Mouse (Mus musculus): ENCODE measurements around the gene Pfn1. TPM values are rescaled to one million over a fixed set of nuclear protein-coding genes. Genes with fewer than 3 reads are reported as not detected.

Pfn1 gene
- total and polyA plus RNA-seq, 2 experiments, result 132 to 583 TPM

DNA sequence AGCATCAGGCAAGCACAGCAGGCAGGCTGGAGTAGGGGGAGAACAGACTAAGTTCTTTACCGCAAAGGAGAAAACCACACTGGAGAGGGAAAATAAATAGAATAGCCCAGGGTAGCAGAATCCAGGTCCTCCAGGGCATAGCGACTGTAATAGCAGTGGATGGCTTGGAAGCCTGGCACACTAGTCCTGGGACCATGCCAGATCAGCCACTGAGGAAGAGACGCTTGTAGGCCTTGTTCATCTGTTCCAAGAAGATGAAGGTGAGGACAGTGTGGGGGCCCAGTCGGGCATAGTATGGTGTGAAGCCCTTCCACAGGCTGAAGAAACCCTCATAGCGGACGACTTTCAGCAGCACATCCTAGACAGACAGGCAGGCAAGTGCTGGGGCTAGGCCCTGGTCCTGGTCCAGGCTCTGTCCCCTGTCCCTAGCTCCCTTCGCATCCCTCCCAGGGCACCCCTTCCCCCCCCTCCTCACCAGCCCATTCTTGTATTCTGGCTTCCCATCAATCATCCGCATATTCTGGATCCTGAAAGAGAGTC, 9.8 kb downstream of the Pfn1 start:
- TF ChIP-seq CTCF (IDR thresholded peaks at IDR 0.05; ENCODE audit: low read depth, low read length) (no peak), POLR2A (IDR thresholded peaks at IDR 0.05; ENCODE audit: extremely low read depth, insufficient read depth, low read length) (no peak)
- H3K27me3 ChIP-seq (ENCODE audit: control insufficient read depth, insufficient read depth, low read length), result no peaks in the 10 kb centered on the region
- no peak overlapping the region for H3K27ac ChIP-seq (replicated peaks; ENCODE audit: insufficient read depth, low read depth, low read length)
- DNase-seq (ENCODE audit: extremely low read depth, low read depth, low spot score), result no peak
- WGBS, result 91% methylated on average over 8 of the region's 8 CpGs
- no peak overlapping the region for H3K4me3 ChIP-seq (ENCODE audit: insufficient read depth, low read depth, low read length)
- peaks cover 18% of the 10 kb centered on the region for H3K4me1 ChIP-seq (ENCODE audit: control insufficient read depth, insufficient read depth, low read length)
- no peak overlapping the region for H3K9ac ChIP-seq (ENCODE audit: low read depth, low read length)
- peaks cover 17% of the 10 kb centered on the region; the same call in 1 of the 2 replicates for H3K79me2 ChIP-seq (ENCODE audit: control insufficient read depth, insufficient read depth, low read length)
- H3K36me3 ChIP-seq (ENCODE audit: control insufficient read depth, insufficient read depth, low read length), result peaks cover 8% of the 10 kb centered on the region; the same call in 1 of the 2 replicates

DNA sequence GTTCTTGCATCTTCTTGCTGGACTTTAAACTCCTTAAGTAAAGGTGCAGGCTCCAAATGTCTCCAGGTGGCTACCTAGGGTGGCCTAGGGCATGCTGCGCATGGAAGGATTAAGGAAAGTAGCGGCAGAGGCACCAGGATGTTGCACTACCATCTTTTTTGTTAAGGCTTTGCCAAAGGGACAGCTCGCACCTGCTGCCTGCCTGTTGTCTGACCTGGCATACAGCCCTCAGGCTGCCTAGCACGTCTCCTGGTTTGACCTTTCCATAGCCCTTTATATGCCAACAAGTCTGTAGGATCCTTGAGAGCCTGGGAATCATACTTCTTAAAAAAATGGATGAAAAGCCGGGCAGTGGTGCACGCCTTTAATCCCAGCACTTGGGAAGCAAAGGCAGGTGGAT, 11.4 kb downstream of the Pfn1 start:
- Histone ChIP-seq H3K9ac (ENCODE audit: low read depth, low read length) (no peak overlapping the region), H3K79me2 (ENCODE audit: control insufficient read depth, insufficient read depth, low read length) (peaks cover 10% of the 10 kb centered on the region; the same call in 1 of the 2 replicates), H3K27me3 (ENCODE audit: control insufficient read depth, insufficient read depth, low read length) (no peaks in the 10 kb centered on the region), H3K4me1 (ENCODE audit: control insufficient read depth, insufficient read depth, low read length) (peaks cover 8% of the 10 kb centered on the region), H3K36me3 (ENCODE audit: control insufficient read depth, insufficient read depth, low read length) (peaks cover 2% of the 10 kb centered on the region; the same call in 1 of the 2 replicates), H3K4me3 (ENCODE audit: insufficient read depth, low read depth, low read length) (no peak overlapping the region), H3K27ac (replicated peaks; ENCODE audit: insufficient read depth, low read depth, low read length) (no peak overlapping the region)
- WGBS, result 81% methylated on average over 6 of the region's 6 CpGs
- TF ChIP-seq POLR2A (IDR thresholded peaks at IDR 0.05; ENCODE audit: extremely low read depth, insufficient read depth, low read length), result no peak
- TF ChIP-seq CTCF (IDR thresholded peaks at IDR 0.05; ENCODE audit: low read depth, low read length), result no peak
- no peak for DNase-seq (ENCODE audit: extremely low read depth, low read depth, low spot score)

DNA sequence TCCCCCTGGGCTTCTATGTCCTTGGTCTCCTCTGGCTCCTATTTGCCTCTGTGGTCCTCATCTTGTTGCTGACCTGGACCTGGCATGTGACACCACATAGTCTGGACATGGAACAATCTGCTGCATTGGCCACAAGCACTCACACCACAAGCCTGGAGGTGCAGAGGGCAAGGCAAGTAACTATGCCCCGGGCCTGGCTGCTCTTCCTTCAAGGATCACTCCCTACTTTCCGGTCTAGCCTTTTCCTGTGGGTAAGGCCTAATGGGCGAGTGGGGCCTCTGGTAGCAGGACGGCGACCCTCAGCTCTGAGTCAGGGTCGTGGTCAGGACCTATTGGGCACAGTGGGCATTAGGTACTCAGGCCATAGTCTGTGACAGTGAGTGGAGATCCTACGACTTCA, 13.2 kb downstream of the Pfn1 start:
- Histone ChIP-seq H3K9ac (ENCODE audit: low read depth, low read length) (no peak overlapping the region), H3K4me1 (ENCODE audit: control insufficient read depth, insufficient read depth, low read length) (peaks cover 6% of the 10 kb centered on the region)

DNA sequence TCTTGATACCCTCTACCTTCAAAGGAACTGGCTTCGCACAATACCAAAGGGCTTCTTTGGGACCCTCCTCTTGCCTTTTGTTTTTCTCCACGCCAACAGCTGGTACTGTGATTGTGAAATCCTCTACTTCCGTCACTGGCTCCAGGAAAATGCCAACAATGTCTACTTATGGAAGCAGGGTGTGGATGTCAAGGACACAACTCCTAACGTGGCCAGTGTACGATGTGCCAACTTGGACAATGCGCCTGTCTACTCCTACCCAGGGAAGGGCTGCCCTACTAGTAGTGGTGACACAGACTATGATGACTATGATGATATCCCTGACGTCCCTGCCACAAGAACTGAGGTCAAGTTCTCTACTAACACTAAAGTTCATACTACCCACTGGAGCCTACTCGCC, 14.5 kb downstream of the Pfn1 start:
- H3K4me1 ChIP-seq (ENCODE audit: control insufficient read depth, insufficient read depth, low read length), result no peaks in the 10 kb centered on the region; the same call in 1 of the 2 replicates
- no peaks in the 10 kb centered on the region for H3K27me3 ChIP-seq (ENCODE audit: control insufficient read depth, insufficient read depth, low read length)
- H3K9ac ChIP-seq (ENCODE audit: low read depth, low read length), result no peak overlapping the region
- H3K79me2 ChIP-seq (ENCODE audit: control insufficient read depth, insufficient read depth, low read length), result no peaks in the 10 kb centered on the region
- DNase-seq (ENCODE audit: extremely low read depth, low read depth, low spot score), result no peak
- no peak overlapping the region for H3K27ac ChIP-seq (replicated peaks; ENCODE audit: insufficient read depth, low read depth, low read length)
- H3K4me3 ChIP-seq (ENCODE audit: insufficient read depth, low read depth, low read length), result no peak overlapping the region
- H3K36me3 ChIP-seq (ENCODE audit: control insufficient read depth, insufficient read depth, low read length), result peaks cover 2% of the 10 kb centered on the region; the same call in 1 of the 2 replicates
- WGBS, result 59% methylated on average over 8 of the region's 8 CpGs
- TF ChIP-seq CTCF (IDR thresholded peaks at IDR 0.05; ENCODE audit: low read depth, low read length) (no peak), POLR2A (IDR thresholded peaks at IDR 0.05; ENCODE audit: extremely low read depth, insufficient read depth, low read length) (no peak)

More for the DNA sequence above, 13.2 kb downstream of the Pfn1 start:
- no peak for DNase-seq (ENCODE audit: extremely low read depth, low read depth, low spot score)
- Histone ChIP-seq H3K27ac (replicated peaks; ENCODE audit: insufficient read depth, low read depth, low read length) (no peak overlapping the region), H3K4me3 (ENCODE audit: insufficient read depth, low read depth, low read length) (no peak overlapping the region), H3K36me3 (ENCODE audit: control insufficient read depth, insufficient read depth, low read length) (peaks cover 2% of the 10 kb centered on the region; the same call in 1 of the 2 replicates), H3K27me3 (ENCODE audit: control insufficient read depth, insufficient read depth, low read length) (no peaks in the 10 kb centered on the region), H3K79me2 (ENCODE audit: control insufficient read depth, insufficient read depth, low read length) (no peaks in the 10 kb centered on the region; the same call in 1 of the 2 replicates)
- no peak for TF ChIP-seq CTCF (IDR thresholded peaks at IDR 0.05; ENCODE audit: low read depth, low read length)
- no peak for TF ChIP-seq POLR2A (IDR thresholded peaks at IDR 0.05; ENCODE audit: extremely low read depth, insufficient read depth, low read length)
- 71% methylated on average over 7 of the region's 7 CpGs for WGBS

DNA sequence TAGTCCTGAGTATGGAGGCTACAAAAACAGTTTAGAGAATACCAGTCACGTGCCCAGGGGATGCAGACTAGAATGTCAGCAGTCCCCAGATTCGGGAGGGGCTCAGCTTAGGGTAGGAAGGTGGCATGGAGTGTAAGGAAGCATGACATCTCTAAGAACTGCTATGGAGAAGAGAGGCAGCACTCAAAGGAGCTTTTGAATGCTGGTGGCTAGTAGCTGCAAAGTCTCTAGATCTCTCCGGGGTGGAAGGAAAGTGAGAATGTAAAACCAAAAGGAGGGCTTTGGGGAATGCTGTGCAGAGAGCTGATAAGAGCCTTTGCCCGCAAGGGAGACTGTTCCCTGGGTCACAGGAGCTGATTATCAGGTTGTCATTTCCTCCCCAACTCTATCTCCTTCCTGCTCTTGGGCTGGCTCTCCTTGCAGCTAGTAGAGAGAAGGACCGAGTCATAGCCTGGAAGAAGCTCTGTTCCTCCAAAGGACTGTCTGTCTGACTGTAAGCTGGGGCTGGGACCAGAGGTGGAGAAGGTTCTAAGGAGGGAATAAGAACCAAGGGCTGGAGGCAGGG, 15.6 kb downstream of the Pfn1 start, which contains the start of gene Gp1ba:
Gene Gp1ba, plus strand, starts transcription at position 409 of the 565 bp plus-strand sequence.
- Histone ChIP-seq H3K9ac (ENCODE audit: low read depth, low read length) (no peak within 1 kb of the TSS), H3K36me3 (ENCODE audit: control insufficient read depth, insufficient read depth, low read length) (no peaks in the 10 kb centered on the region), H3K79me2 (ENCODE audit: control insufficient read depth, insufficient read depth, low read length) (no peaks in the 10 kb centered on the region), H3K27me3 (ENCODE audit: control insufficient read depth, insufficient read depth, low read length) (no peaks in the 10 kb centered on the region), H3K4me3 (ENCODE audit: insufficient read depth, low read depth, low read length) (no peak within 1 kb of the TSS), H3K27ac (replicated peaks; ENCODE audit: insufficient read depth, low read depth, low read length) (no peak within 1 kb of the TSS; the same call in 1 of the 2 replicates), H3K4me1 (ENCODE audit: control insufficient read depth, insufficient read depth, low read length) (no peaks in the 10 kb centered on the region; the same call in 1 of the 2 replicates)
- TF ChIP-seq POLR2A (IDR thresholded peaks at IDR 0.05; ENCODE audit: extremely low read depth, insufficient read depth, low read length), result no peak
- no peak for TF ChIP-seq CTCF (IDR thresholded peaks at IDR 0.05; ENCODE audit: low read depth, low read length)
- no peak for DNase-seq (ENCODE audit: extremely low read depth, low read depth, low spot score)
- WGBS, result 39% methylated on average over 5 of the region's 5 CpGs

DNA sequence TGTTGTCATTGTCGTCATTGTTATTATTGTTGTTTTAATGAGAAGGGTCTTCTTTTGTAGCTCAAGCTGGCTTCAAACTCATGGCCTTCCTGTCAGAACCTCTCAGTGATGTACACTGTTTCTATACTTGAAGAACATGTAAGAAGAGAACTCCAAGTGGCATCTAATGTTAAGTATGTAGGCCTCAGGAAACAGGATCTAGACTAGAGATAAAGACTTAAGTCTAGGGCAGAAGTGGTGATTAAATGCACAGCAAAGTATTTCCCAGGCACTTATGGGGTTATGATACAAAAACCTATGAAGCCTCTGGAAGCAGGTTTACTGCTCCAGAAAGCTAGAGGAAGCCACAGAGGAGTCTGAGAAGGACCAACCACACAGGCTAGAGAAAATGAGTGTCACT, 16.2 kb downstream of the Pfn1 start:
- no peaks in the 10 kb centered on the region for H3K79me2 ChIP-seq (ENCODE audit: control insufficient read depth, insufficient read depth, low read length)
- H3K36me3 ChIP-seq (ENCODE audit: control insufficient read depth, insufficient read depth, low read length), result no peaks in the 10 kb centered on the region
- TF ChIP-seq POLR2A (IDR thresholded peaks at IDR 0.05; ENCODE audit: extremely low read depth, insufficient read depth, low read length) (no peak), CTCF (IDR thresholded peaks at IDR 0.05; ENCODE audit: low read depth, low read length) (no peak)
- 85% methylated on average over 1 of the region's 1 CpGs for WGBS
- H3K27ac ChIP-seq (replicated peaks; ENCODE audit: insufficient read depth, low read depth, low read length), result no peak overlapping the region; the same call in 1 of the 2 replicates
- H3K9ac ChIP-seq (ENCODE audit: low read depth, low read length), result no peak overlapping the region
- no peaks in the 10 kb centered on the region; the same call in 1 of the 2 replicates for H3K4me1 ChIP-seq (ENCODE audit: control insufficient read depth, insufficient read depth, low read length)
- H3K4me3 ChIP-seq (ENCODE audit: insufficient read depth, low read depth, low read length), result no peak overlapping the region
- no peak for DNase-seq (ENCODE audit: extremely low read depth, low read depth, low spot score)
- no peaks in the 10 kb centered on the region for H3K27me3 ChIP-seq (ENCODE audit: control insufficient read depth, insufficient read depth, low read length)

Data from liver, adult 2 months (tissue).